Mouse (Mus musculus): ENCODE measurements around the gene Rnf40.

GRCm38 (mm10) chr7:127607150-127607549 lies 18.6 kb downstream of the Rnf40 start:
- TF ChIP-seq CTCF (IDR thresholded peaks at IDR 0.05; ENCODE audit: control insufficient read depth, insufficient read depth, low read length) = no peak
- no peak for TF ChIP-seq POLR2A (IDR thresholded peaks at IDR 0.05; ENCODE audit: borderline replicate concordance, control insufficient read depth, low read depth, low read length)
